Mouse (Mus musculus) layer of hippocampus, adult 2 months (tissue): Measurements from ENCODE around the gene 3110021N24Rik. TPM values are rescaled to one million over a fixed set of nuclear protein-coding genes. Genes with fewer than 3 reads are reported as not detected.
A peak's percentile ranks its signal among the peaks of the same experiment; 100 is the strongest.

Experiments used
- DNase-seq, 2 experiments: peaks; one replicate each; pipeline ENCODE4 v3.0.0; 2022; ENCODE audit warnings: low spot score in 2 of 2
- H3K27ac ChIP-seq: fragments of 200-600 bp; 2 replicates; pipeline ENCODE4 v1.8.1; 2022
- H3K4me3 ChIP-seq: fragments of 200-600 bp; 2 replicates; pipeline ENCODE4 v1.8.1; 2022; ENCODE audit warnings: mild to moderate bottlenecking
- CTCF ChIP-seq: fragments of 200-600 bp; conservative IDR thresholded peaks from 2 replicates; pipeline ENCODE4 v1.8.1; 2022; ENCODE audit warnings: antibody characterized with exemption, mild to moderate bottlenecking, moderate library complexity
- total RNA-seq, 2 experiments: library from RNA; stranded (reverse); gene quantifications; 2 replicates each; pipeline ENCODE4 v1.2.3; 2021

The 3110021N24Rik gene
- total RNA-seq, 2 experiments from 2014 or later = 0.88 to 1.4 TPM

- no peak for DNase-seq
- no peak for TF ChIP-seq CTCF
- Histone ChIP-seq H3K27ac (no peak overlapping the region), H3K4me3 (no peak overlapping the region)
Observed at GRCm38 (mm10) chr4:108825677-108826076, 106.2 kb downstream of the 3110021N24Rik start.

GRCm38 (mm10) chr4:108826096-108826495 lies 106.6 kb downstream of the 3110021N24Rik start:
- no peak for TF ChIP-seq CTCF

GRCm38 (mm10) chr4:108826643-108827042 lies 107.2 kb downstream of the 3110021N24Rik start:
- no peak for DNase-seq
- no peak for TF ChIP-seq CTCF
- H3K27ac ChIP-seq = no peak overlapping the region
- H3K4me3 ChIP-seq = no peak overlapping the region

More at GRCm38 (mm10) chr4:108826096-108826495, 106.6 kb downstream of the 3110021N24Rik start:
- Histone ChIP-seq H3K27ac (no peak overlapping the region), H3K4me3 (no peak overlapping the region)
- no peak for DNase-seq

- Histone ChIP-seq H3K4me3 (no peak overlapping the region), H3K27ac (peak overlapping the region; percentile 99)
- DNase-seq = no peak
- no peak for TF ChIP-seq CTCF
Observed at GRCm38 (mm10) chr4:108830698-108831097, 111.2 kb downstream of the 3110021N24Rik start.

Other genes starting within 250 kb of the 3110021N24Rik start
- gene Prpf38a, start 140.3 kb upstream of the 3110021N24Rik start, total RNA-seq = 10 to 100 TPM; 28.0 to 28.8 TPM
- under 1 TPM in 1 of 2 experiments, not detected in 1; 0.15 TPM for gene Orc1, start 140.2 kb upstream of the 3110021N24Rik start, total RNA-seq
- 10 to 100 TPM; 33.6 to 35.8 TPM for gene Cc2d1b, start 99.7 kb upstream of the 3110021N24Rik start, total RNA-seq
- 10 to 100 TPM; 53.6 to 58.4 TPM for gene Zfyve9, start 61.1 kb downstream of the 3110021N24Rik start, total RNA-seq
- gene Btf3l4, start 114.0 kb downstream of the 3110021N24Rik start, total RNA-seq = 10 to 100 TPM; 87.9 to 89.4 TPM
- gene Txndc12, start 115.0 kb downstream of the 3110021N24Rik start, total RNA-seq = 10 to 100 TPM; 32.3 to 33.8 TPM
- 10 to 100 TPM; 18.1 to 18.9 TPM for gene Kti12, start 128.1 kb downstream of the 3110021N24Rik start, total RNA-seq
- gene A730015C16Rik, start 129.0 kb downstream of the 3110021N24Rik start, total RNA-seq = not detected
- 10 to 100 TPM; 46.2 to 48.3 TPM for gene Rab3b, start 159.4 kb downstream of the 3110021N24Rik start, total RNA-seq